Mouse (Mus musculus): ENCODE data around the gene Atic.
A peak's percentile ranks its signal among the peaks of the same experiment; 100 is the strongest.

- TF ChIP-seq POLR2AphosphoS2 (IDR thresholded peaks at IDR 0.05; ENCODE audit: insufficient read length, low read depth) (peak; percentile 77), POLR2A (IDR thresholded peaks at IDR 0.05; ENCODE audit: insufficient read length, low read depth) (peak; percentile 36), TCF12 (IDR thresholded peaks at IDR 0.05; ENCODE audit: insufficient read depth, poor library complexity, severe bottlenecking) (no peak), MAX (IDR thresholded peaks at IDR 0.05; ENCODE audit: low read depth) (no peak), USF1 (IDR thresholded peaks at IDR 0.05; ENCODE audit: low read depth) (no peak), MYOG (IDR thresholded peaks at IDR 0.05; ENCODE audit: control insufficient read depth in 1 of 3, insufficient read depth in 1 of 3, insufficient read length in 2 of 3, low read depth in 2 of 3) (no peak), E2F4 (IDR thresholded peaks at IDR 0.05; ENCODE audit: insufficient read depth) (no peak), MYOD1 (IDR thresholded peaks at IDR 0.05; ENCODE audit: control insufficient read depth in 1 of 3, insufficient read length in 2 of 3, low read depth in 2 of 3) (no peak), TCF3 (IDR thresholded peaks at IDR 0.05; ENCODE audit: insufficient read length, low read depth) (no peak), REST (IDR thresholded peaks at IDR 0.05; ENCODE audit: insufficient read depth, insufficient read length) (no peak), CEBPB (IDR thresholded peaks at IDR 0.05; ENCODE audit: insufficient read depth, poor library complexity, severe bottlenecking) (0 out of 2 replicates have a peak, but pooled peaks have one; percentile 8)
These were observed 38.4 kb downstream of the Atic start for GRCm38 (mm10) chr1:71595365-71595764.

All from myocyte (in vitro differentiated cells).